In the genomic region with DNA sequence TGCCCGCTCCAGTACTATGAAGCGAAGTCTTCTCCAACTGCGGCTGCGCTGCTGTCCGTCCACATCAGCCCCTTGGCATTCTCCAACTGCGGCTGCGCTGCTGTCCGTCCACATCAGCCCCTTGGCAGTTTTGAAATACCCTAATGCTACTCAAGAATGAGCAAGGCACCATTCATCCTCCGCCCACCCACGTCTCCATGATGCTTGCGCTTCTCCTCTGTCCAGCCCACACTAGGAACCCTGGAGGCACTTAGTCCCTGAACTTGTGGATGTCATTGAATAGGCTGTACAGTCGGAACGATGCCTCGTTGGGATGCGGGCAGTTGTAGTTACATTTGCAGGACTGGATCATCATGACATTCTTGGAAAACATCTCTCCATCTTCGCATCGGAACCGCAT, we compare ENCODE assay signal across 10 mouse cellular contexts. TPM values are rescaled to one million over a fixed set of nuclear protein-coding genes. Genes with fewer than 3 reads are reported as not detected.
DNase-seq lines count a peak whose midpoint lies in the region; ATAC-seq lines count a peak whose summit lies in the region.
"Had no signal": no experiment of that assay in that cellular context is flagged by ENCODE, and none has a peak within 500 bp of the region (broad histone marks: within the 10 kb centered on the region; RNA-seq: fewer than 3 reads in every experiment).

No protein-coding gene starts in this region.

- ATAC-seq in lung, embryonic 16.5 days (ENCODE audit: low read depth), result no peak
- no peak for ATAC-seq in forebrain, embryonic 13.5 days
- ATAC-seq in neural tube, embryonic 12.5 days (ENCODE audit: low FRiP score, low read depth), result no peak

- peak overlapping the region; percentile 75 for H3K4me3 ChIP-seq in heart, embryonic 10.5 days
- no peak overlapping the region for H3K4me3 ChIP-seq in lung, embryonic 16.5 days (ENCODE audit: low read length)
- peak overlapping the region; percentile 64 for H3K4me3 ChIP-seq in forebrain, embryonic 13.5 days
- H3K4me3 ChIP-seq in neural tube, embryonic 12.5 days, result no peak overlapping the region
- H3K4me3 ChIP-seq: liver, embryonic 15.5 days had no signal

- H3K4me2 ChIP-seq in lung, embryonic 16.5 days (ENCODE audit: low read depth, low read length), result no peak overlapping the region
- peak overlapping the region; percentile 85 for H3K4me2 ChIP-seq in forebrain, embryonic 13.5 days
- peak overlapping the region; percentile 88 for H3K4me2 ChIP-seq in neural tube, embryonic 12.5 days (replicated peaks)
- H3K4me2 ChIP-seq: liver, embryonic 15.5 days had no signal

- peaks cover 18% of the 10 kb centered on the region for H3K36me3 ChIP-seq in heart, embryonic 10.5 days
- H3K36me3 ChIP-seq in lung, embryonic 16.5 days (ENCODE audit: control insufficient read depth, insufficient read depth, low read length), result peaks cover 9% of the 10 kb centered on the region
- H3K36me3 ChIP-seq in forebrain, embryonic 13.5 days (ENCODE audit: poor library complexity, severe bottlenecking), result peaks cover 6% of the 10 kb centered on the region; the same call in 1 of the 2 replicates
- no peaks in the 10 kb centered on the region for H3K36me3 ChIP-seq in neural tube, embryonic 12.5 days
- H3K36me3 ChIP-seq: liver, embryonic 15.5 days had no signal

- intact Hi-C loops in heart, postnatal 36 days (cut with DNase I), result no loop called here

- peaks cover 46% of the 10 kb centered on the region for H3K4me1 ChIP-seq in heart, embryonic 10.5 days
- peaks cover 34% of the 10 kb centered on the region for H3K4me1 ChIP-seq in lung, embryonic 16.5 days (replicated peaks; ENCODE audit: control insufficient read depth, insufficient read depth, low read length)
- peaks cover 68% of the 10 kb centered on the region for H3K4me1 ChIP-seq in forebrain, embryonic 13.5 days
- peaks cover 38% of the 10 kb centered on the region for H3K4me1 ChIP-seq in neural tube, embryonic 12.5 days
- H3K4me1 ChIP-seq: liver, embryonic 15.5 days had no signal

- DNase-seq in heart, embryonic 10.5 days (ENCODE audit: low spot score), result no peak
- no peak for DNase-seq in heart, postnatal 36 days
- no peak for DNase-seq in lung, adult 18-20 months
- no peak for DNase-seq in thymus, postnatal 4 days
- no peak for DNase-seq in layer of hippocampus, postnatal 36 days
- DNase-seq: cerebellum, adult 8-10 months had no signal

- H3K27ac ChIP-seq in heart, embryonic 10.5 days, result no peak overlapping the region
- H3K27ac ChIP-seq in lung, embryonic 16.5 days (ENCODE audit: low read length), result no peak overlapping the region
- H3K27ac ChIP-seq in forebrain, embryonic 13.5 days, result no peak overlapping the region; the same call in 1 of the 2 replicates
- H3K27ac ChIP-seq in neural tube, embryonic 12.5 days, result no peak overlapping the region
- H3K27ac ChIP-seq: liver, embryonic 15.5 days had no signal

- no peaks in the 10 kb centered on the region for H3K9me3 ChIP-seq in heart, embryonic 10.5 days
- H3K9me3 ChIP-seq in lung, embryonic 16.5 days (ENCODE audit: control insufficient read depth, low read length), result no peaks in the 10 kb centered on the region
- no peaks in the 10 kb centered on the region for H3K9me3 ChIP-seq in forebrain, embryonic 13.5 days (replicated peaks)
- H3K9me3 ChIP-seq in neural tube, embryonic 12.5 days, result no peaks in the 10 kb centered on the region
- H3K9me3 ChIP-seq: liver, embryonic 15.5 days had no signal

- WGBS in heart, embryonic 10.5 days, result 86% methylated on average over 18 of the region's 18 CpGs
- 92% methylated on average over 18 of the region's 18 CpGs for WGBS in lung, embryonic 16.5 days
- WGBS in forebrain, embryonic 13.5 days, result 73% methylated on average over 18 of the region's 18 CpGs
- 79% methylated on average over 18 of the region's 18 CpGs for WGBS in neural tube, embryonic 12.5 days

- H3K9ac ChIP-seq in lung, embryonic 16.5 days (ENCODE audit: low read length), result peak overlapping the region; percentile 26; the same call in 1 of the 2 replicates
- H3K9ac ChIP-seq in forebrain, embryonic 13.5 days, result peak overlapping the region; percentile 21; the same call in 1 of the 2 replicates
- H3K9ac ChIP-seq in neural tube, embryonic 12.5 days, result no peak overlapping the region
- H3K9ac ChIP-seq: liver, embryonic 15.5 days had no signal

- no peaks in the 10 kb centered on the region for H3K27me3 ChIP-seq in heart, embryonic 10.5 days (ENCODE audit: insufficient read depth, poor library complexity, severe bottlenecking)
- H3K27me3 ChIP-seq in lung, embryonic 16.5 days (ENCODE audit: control insufficient read depth, insufficient read depth, low read depth, low read length), result no peaks in the 10 kb centered on the region
- peaks cover 7% of the 10 kb centered on the region; the same call in 1 of the 2 replicates for H3K27me3 ChIP-seq in forebrain, embryonic 13.5 days
- peaks cover 10% of the 10 kb centered on the region; the same call in 1 of the 2 replicates for H3K27me3 ChIP-seq in neural tube, embryonic 12.5 days (replicated peaks)

RNA-seq across cellular contexts. Expression of gene Ccn1, which starts 2.4 kb away (rescaled TPM):
- polyA plus RNA-seq in heart, embryonic 10.5 days (2016; fragmentation: Nextera tagmentation; extraction: Ambion mirVana), result 78.7 and 82.7 TPM in 2 replicates
- total RNA-seq in heart, postnatal 36 days (2021), result 10 to 100 TPM; 55.0 to 68.6 TPM
- 60.1 and 78.3 TPM in 2 replicates for polyA plus RNA-seq in lung, embryonic 16.5 days (2015; fragmentation: Nextera tagmentation; extraction: Ambion mirVana)
- polyA plus RNA-seq in forebrain, embryonic 13.5 days (2015; fragmentation: Nextera tagmentation; extraction: Ambion mirVana), result 32.9 and 35.6 TPM in 2 replicates
- polyA plus RNA-seq in neural tube, embryonic 12.5 days (2016; fragmentation: Nextera tagmentation; extraction: Ambion mirVana), result 20.2 and 25.4 TPM in 2 replicates
- total RNA-seq in layer of hippocampus, postnatal 36 days (2021), result 1 to 10 TPM; 4.4 TPM

Comparison
In these comparisons a context has a peak if more than half of its experiments do, and no peak if none do; other contexts are left out.
1. H3K4me3 ChIP-seq: peak in heart, embryonic 10.5 days (single experiment) and forebrain, embryonic 13.5 days (single experiment); none in lung, embryonic 16.5 days (single experiment) and neural tube, embryonic 12.5 days (single experiment).